Mouse (Mus musculus) lung, postnatal 36 days (tissue): ENCODE measurements around the gene Klrc3.
"Not testable (repeated sequence)": the region's sequence is repeated elsewhere in the genome, so short reads cannot be mapped to it uniquely, and the experiment has no call there.

Experiments used
- DNase-seq: peaks from one replicate; pipeline ENCODE4 v3.0.0; 2022; ENCODE audit warnings: mixed read lengths

Klrc3 gene

DNA sequence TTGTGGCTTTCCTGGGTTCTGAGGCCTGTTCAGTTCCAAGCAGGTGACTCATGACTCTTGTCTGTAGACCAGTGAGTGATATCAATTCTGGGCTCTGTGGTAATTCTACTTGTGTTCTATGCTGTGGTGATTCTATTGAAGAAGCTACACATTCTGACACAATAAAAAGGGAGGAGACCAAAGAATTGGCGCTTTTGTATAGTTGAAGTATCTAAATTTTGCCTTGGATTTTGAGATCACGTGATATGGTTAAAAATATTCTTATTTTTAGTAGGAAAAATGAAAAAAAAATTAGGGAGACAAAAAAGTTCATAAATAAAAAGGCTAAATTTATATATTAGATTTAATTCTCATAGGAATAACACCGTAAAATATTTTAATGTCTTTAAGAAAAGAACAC lies at the start of gene Klrc3:
Gene Klrc3 (minus strand): TSS at position 101 of the 400 bp plus-strand sequence.
- DNase-seq: not testable (repeated sequence)

DNA sequence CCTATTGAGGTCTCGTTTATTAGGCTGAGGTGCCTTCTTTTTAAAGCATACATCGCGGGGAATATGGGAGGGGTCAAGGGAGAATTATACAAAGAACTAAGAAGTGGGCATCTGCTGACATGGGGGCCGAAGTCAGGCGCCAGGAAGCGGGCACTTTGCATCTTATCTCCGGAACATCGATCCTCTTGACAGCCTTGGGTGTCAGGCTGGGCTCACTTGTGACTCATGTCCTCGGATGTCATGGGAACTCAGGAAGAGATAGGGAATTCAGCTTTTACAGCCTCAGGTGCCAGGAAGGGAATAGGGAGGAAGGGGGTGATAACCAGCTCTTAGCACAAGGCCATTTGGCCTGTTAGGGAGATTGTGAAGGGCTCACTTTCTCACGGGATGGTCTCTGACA lies 48.3 kb upstream of the Klrc3 start:
- not testable (repeated sequence) for DNase-seq

DNA sequence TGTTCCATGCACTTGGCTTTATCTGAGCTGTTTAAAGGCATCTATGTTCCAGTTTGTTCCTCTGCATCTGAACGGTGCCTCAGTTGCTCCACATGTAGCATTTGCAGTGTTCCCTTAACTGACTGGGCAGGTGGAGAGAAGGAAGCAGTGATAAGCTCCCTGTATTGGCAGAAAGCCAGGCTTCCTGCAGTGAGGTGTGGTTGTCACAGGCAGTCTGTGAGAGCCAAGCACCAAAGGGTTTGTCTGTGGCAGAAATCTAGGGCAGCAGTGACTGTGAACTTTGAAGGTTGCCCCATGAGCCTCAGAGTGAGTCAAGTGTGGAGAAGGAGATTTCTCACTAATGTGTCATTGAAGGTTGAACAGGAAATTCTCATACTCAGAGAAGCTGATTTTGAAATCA lies 37.2 kb upstream of the Klrc3 start:
- peak; percentile 1 for DNase-seq

DNA sequence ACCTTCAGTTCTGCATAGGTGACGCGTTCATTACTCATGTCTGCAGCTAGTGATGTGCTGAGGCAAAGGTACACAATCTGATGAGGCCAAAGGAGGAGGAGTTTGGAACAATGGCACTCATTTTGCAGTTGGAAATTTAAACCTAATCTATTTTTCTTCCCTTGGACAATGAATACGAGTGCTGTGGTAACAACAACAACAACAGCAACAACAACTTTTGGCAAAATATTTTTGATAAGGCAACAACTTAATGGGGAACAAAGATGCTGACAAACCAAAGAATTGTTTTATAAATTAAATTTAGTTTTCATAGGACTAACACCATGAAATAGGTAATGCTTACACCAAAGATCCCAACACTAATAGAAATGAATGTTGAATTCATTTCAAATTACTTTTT lies 35.7 kb upstream of the Klrc3 start, which contains the start of gene Klrc1:
Gene Klrc1 (minus strand): TSS at position 101 of the 400 bp plus-strand sequence.
- DNase-seq: no peak

DNA sequence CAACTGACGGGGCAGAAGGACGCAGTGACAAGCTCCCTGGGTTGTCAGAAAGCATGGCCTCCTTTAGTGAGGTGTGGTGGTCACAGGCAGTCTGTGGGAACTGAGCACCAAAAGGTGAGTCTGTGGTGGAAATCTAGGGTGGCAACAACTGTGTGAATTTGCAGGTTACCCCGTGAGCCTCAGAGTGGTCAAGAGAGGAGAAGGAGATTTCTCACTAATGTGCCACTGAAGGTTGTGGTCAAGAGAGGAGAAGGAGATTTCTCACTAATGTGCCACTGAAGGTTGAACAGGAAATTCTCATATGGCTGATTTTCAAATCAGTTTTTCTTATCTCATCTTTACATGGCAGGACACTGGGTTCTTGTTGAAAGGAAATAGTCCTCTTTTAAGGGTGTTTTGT lies 18.2 kb upstream of the Klrc3 start:
- DNase-seq: not testable (repeated sequence)

DNA sequence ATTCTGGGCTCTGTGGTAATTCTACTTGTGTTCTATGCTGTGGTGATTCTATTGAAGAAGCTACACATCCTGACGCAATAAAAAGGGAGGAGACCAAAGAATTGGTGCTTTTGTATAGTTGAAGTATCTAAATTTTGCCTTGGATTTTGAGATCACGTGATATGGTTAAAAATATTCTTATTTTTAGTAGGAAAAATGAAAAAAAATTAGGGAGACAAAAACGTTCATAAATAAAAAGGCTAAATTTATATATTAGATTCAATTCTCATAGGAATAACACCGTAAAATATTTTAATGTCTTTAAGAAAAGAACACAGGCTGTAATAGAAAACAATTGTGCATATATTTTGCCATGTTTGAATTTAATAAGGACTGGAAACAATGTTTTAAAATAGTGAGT lies 17.5 kb upstream of the Klrc3 start, which contains the start of gene Klrc2:
Gene Klrc2 (minus strand): TSS at position 101 of the 400 bp plus-strand sequence.
- DNase-seq: not testable (repeated sequence)

DNA sequence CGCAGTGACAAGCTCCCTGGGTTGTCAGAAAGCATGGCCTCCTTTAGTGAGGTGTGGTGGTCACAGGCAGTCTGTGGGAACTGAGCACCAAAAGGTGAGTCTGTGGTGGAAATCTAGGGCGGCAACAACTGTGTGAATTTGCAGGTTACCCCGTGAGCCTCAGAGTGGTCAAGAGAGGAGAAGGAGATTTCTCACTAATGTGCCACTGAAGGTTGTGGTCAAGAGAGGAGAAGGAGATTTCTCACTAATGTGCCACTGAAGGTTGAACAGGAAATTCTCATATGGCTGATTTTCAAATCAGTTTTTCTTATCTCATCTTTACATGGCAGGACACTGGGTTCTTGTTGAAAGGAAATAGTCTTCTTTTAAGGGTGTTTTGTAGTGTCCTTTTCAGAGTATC lies 917 bp upstream of the Klrc3 start:
- not testable (repeated sequence) for DNase-seq

DNA sequence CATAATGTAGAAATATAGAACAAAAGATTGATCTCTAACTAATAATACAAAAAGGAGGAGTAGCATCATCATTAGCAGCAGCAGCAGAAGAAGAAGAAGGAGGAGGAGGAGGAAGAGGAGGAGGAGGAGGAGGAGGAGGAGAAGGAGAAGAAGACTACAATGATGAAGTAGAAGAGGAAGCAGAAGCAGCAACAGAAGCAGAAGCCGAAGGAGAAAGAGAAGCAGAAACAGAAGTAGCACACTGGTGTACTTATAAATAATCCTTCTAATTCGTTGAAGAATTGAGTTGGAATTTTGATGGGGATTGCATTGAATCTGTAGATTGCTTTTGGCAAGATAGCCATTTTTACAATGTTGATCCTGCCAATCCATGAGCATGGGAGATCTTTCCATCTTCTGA lies 12.1 kb downstream of the Klrc3 start:
- not testable (repeated sequence) for DNase-seq

DNA sequence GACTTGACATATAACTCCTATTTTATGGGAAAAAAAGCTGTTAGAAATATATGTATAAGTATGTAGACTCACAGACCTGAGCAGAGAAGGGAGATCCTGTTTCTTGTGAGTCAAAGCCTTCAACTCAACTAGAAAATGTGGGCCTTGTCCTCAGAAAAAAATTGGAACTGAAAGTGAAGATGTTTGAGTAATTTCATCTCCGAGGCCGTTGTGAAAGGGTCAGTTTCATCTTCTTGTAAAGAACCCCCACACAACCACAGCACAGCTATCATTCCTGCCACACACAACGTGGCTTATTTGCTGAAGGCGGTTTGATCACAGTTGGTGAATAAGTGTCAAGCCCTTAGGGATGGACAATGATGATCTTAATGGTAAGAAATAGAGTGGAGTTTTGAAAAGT lies 19.4 kb downstream of the Klrc3 start, which contains the start of gene Klrk1:
Gene Klrk1 (minus strand): TSS at position 130 of the 400 bp plus-strand sequence.
- no peak for DNase-seq

DNA sequence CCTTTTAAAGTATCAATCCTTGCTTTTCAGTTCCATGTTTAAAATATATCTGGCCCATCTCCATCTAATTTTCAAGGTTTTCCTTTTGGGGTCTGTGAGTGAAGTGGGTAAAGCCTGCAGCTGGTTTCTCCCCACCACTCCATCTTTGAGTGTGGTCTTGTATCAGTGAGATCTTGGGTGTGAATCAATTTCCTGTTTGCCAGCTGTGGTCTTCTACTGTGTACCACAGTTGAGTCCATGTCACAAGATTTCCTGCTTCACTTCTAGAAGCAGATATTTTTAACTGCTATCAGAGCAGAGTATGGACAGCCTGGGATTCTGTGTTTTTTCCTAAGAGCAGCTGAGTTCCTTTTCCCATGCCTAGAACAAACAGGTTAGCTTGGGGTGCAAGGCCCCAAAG lies 34.8 kb downstream of the Klrc3 start:
- DNase-seq: no peak

DNA sequence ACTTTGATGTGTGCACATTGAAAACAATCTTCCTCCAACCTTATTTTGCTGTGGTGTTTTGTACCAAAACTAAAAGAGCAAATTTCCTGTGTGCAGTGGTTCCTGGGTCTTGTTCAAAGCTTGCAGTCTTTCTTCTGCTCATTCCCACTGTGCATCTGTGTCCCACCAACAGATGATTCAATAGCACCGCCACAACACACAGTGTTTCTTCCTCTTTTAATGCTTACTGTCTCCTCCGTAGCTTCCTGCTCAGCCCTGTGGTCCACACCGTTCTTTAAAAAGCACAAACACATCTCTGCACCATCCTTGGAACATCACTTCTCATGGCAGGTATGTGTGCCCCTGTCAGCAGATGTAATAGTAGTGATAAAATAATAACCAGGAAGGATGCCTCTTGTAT lies 51.6 kb downstream of the Klrc3 start, which contains the start of gene Klrd1:
Gene Klrd1 (plus strand): TSS at position 275 of the 400 bp plus-strand sequence.
- peak; percentile 14 for DNase-seq
